Mouse (Mus musculus) liver, adult 2 months (tissue): ENCODE measurements around the gene Aldh18a1.

Experiments
- CTCF ChIP-seq: fragments of 200-500 bp; IDR thresholded peaks from 2 replicates; pipeline ENCODE4 v1.5.1; 2011; ENCODE audit warnings: low read depth, low read length, control low read depth
- POLR2A ChIP-seq: fragments of 200-500 bp; IDR thresholded peaks from 2 replicates; pipeline ENCODE4 v1.6.1; 2011; ENCODE audit warnings: low read length, control low read depth; ENCODE audit not compliant: insufficient read depth; ENCODE audit errors: extremely low read depth

DNA sequence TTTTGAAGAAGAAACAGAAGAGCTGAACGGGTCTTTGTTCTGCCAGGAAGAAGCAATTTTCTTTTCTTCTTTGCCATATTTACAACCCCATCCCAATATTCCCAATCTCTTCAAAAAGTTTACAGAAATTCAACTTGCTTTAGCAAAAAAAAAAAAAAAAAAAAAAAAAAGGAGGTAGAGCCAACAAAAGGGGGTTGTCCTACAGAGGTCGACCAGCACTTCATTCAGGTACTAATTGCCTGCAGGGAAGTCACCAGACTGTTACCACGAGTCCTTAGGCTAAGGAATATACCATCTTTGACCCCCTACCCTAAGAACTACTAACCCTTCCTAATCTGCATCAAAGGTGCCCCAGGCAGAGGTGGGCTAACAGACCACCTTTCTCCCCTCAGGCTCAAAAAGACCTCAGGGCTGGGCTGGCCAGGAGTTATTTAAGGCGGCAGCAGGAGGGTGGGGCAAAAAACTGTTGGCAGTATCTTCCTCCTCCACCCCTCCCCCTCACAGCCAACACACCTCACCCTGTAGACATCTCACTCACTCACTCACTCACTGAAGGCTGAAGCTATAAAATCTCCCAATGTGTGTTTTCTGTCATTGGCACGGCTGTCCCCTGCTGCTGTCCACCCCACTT lies 76.5 kb downstream of the Aldh18a1 start:
- TF ChIP-seq CTCF (no peak), POLR2A (no peak)
